Mouse (Mus musculus): ENCODE results near the gene Tex2. TPM values are rescaled to one million over a fixed set of nuclear protein-coding genes. Genes with fewer than 3 reads are reported as not detected.

The Tex2 gene
- polyA plus RNA-seq, 1 experiment from 2014 or later, result 7.4 TPM

GRCm38 (mm10) chr11:106543006-106543405 lies 70.2 kb downstream of the Tex2 start:
- H3K36me3 ChIP-seq (replicated peaks; ENCODE audit: control insufficient read depth, insufficient read depth, low read depth, low read length), result 0 out of 2 replicates have a peak, but pooled peaks cover 2% of the 10 kb centered on the region
- 74% methylated on average over 13 of the region's 13 CpGs for WGBS
- ATAC-seq (replicated peaks; ENCODE audit: insufficient number of reproducible peaks, low FRiP score, low TSS enrichment, low read depth), result no peak

GRCm38 (mm10) chr11:106542385-106542784 lies 70.8 kb downstream of the Tex2 start:
- H3K27me3 ChIP-seq (ENCODE audit: control insufficient read depth, insufficient read depth, low read length), result no peaks in the 10 kb centered on the region
- no peak overlapping the region for H3K9ac ChIP-seq (replicated peaks; ENCODE audit: low read length)
- H3K27ac ChIP-seq (replicated peaks; ENCODE audit: low read depth, low read length), result no peak overlapping the region
- H3K4me2 ChIP-seq (ENCODE audit: low read depth, low read length), result no peak overlapping the region
- H3K9me3 ChIP-seq (replicated peaks; ENCODE audit: control insufficient read depth, low read length), result no peaks in the 10 kb centered on the region
- DNase-seq (ENCODE audit: low spot score) (no peak), ATAC-seq (replicated peaks; ENCODE audit: insufficient number of reproducible peaks, low FRiP score, low TSS enrichment, low read depth) (no peak)
- H3K4me1 ChIP-seq (ENCODE audit: control insufficient read depth, insufficient read depth, low read length), result no peaks in the 10 kb centered on the region
- 0 out of 2 replicates have a peak, but pooled peaks cover 2% of the 10 kb centered on the region for H3K36me3 ChIP-seq (replicated peaks; ENCODE audit: control insufficient read depth, insufficient read depth, low read depth, low read length)
- H3K4me3 ChIP-seq (ENCODE audit: low read depth, low read length), result no peak overlapping the region

More at GRCm38 (mm10) chr11:106543006-106543405, 70.2 kb downstream of the Tex2 start:
- H3K4me2 ChIP-seq (ENCODE audit: low read depth, low read length), result no peak overlapping the region
- no peaks in the 10 kb centered on the region for H3K4me1 ChIP-seq (ENCODE audit: control insufficient read depth, insufficient read depth, low read length)
- no peaks in the 10 kb centered on the region for H3K27me3 ChIP-seq (ENCODE audit: control insufficient read depth, insufficient read depth, low read length)
- no peak overlapping the region for H3K4me3 ChIP-seq (ENCODE audit: low read depth, low read length)
- no peak overlapping the region for H3K27ac ChIP-seq (replicated peaks; ENCODE audit: low read depth, low read length)
- H3K9me3 ChIP-seq (replicated peaks; ENCODE audit: control insufficient read depth, low read length), result no peaks in the 10 kb centered on the region
- no peak for DNase-seq (ENCODE audit: low spot score)
- H3K9ac ChIP-seq (replicated peaks; ENCODE audit: low read length), result no peak overlapping the region

GRCm38 (mm10) chr11:106540506-106541268 lies 72.5 kb downstream of the Tex2 start:
- H3K27me3 ChIP-seq (ENCODE audit: control insufficient read depth, insufficient read depth, low read length), result no peaks in the 10 kb centered on the region
- no peak for ATAC-seq (replicated peaks; ENCODE audit: insufficient number of reproducible peaks, low FRiP score, low TSS enrichment, low read depth)
- H3K9me3 ChIP-seq (replicated peaks; ENCODE audit: control insufficient read depth, low read length), result no peaks in the 10 kb centered on the region
- WGBS, result 71% methylated on average over 13 of the region's 13 CpGs
- no peak overlapping the region for H3K9ac ChIP-seq (replicated peaks; ENCODE audit: low read length)
- DNase-seq (ENCODE audit: low spot score), result no peak
- H3K36me3 ChIP-seq (replicated peaks; ENCODE audit: control insufficient read depth, insufficient read depth, low read depth, low read length), result 0 out of 2 replicates have a peak, but pooled peaks cover 2% of the 10 kb centered on the region
- no peaks in the 10 kb centered on the region for H3K4me1 ChIP-seq (ENCODE audit: control insufficient read depth, insufficient read depth, low read length)
- no peak overlapping the region for H3K4me2 ChIP-seq (ENCODE audit: low read depth, low read length)
- H3K27ac ChIP-seq (replicated peaks; ENCODE audit: low read depth, low read length), result no peak overlapping the region
- no peak overlapping the region for H3K4me3 ChIP-seq (ENCODE audit: low read depth, low read length)

- Histone ChIP-seq H3K4me2 (ENCODE audit: low read depth, low read length) (no peak overlapping the region), H3K4me1 (ENCODE audit: control insufficient read depth, insufficient read depth, low read length) (no peaks in the 10 kb centered on the region), H3K27ac (replicated peaks; ENCODE audit: low read depth, low read length) (no peak overlapping the region), H3K36me3 (replicated peaks; ENCODE audit: control insufficient read depth, insufficient read depth, low read depth, low read length) (no peaks in the 10 kb centered on the region), H3K9ac (replicated peaks; ENCODE audit: low read length) (no peak overlapping the region), H3K9me3 (replicated peaks; ENCODE audit: control insufficient read depth, low read length) (no peaks in the 10 kb centered on the region), H3K4me3 (ENCODE audit: low read depth, low read length) (no peak overlapping the region), H3K27me3 (ENCODE audit: control insufficient read depth, insufficient read depth, low read length) (no peaks in the 10 kb centered on the region)
- DNase-seq (ENCODE audit: low spot score) (no peak), ATAC-seq (replicated peaks; ENCODE audit: insufficient number of reproducible peaks, low FRiP score, low TSS enrichment, low read depth) (no peak)
- 71% methylated on average over 11 of the region's 11 CpGs for WGBS
Observed at GRCm38 (mm10) chr11:106536253-106536912, 76.8 kb downstream of the Tex2 start.

- H3K27ac ChIP-seq (replicated peaks; ENCODE audit: low read depth, low read length), result no peak overlapping the region
- H3K4me3 ChIP-seq (ENCODE audit: low read depth, low read length), result no peak overlapping the region
- H3K36me3 ChIP-seq (replicated peaks; ENCODE audit: control insufficient read depth, insufficient read depth, low read depth, low read length), result no peaks in the 10 kb centered on the region
- H3K4me1 ChIP-seq (ENCODE audit: control insufficient read depth, insufficient read depth, low read length), result no peaks in the 10 kb centered on the region
- H3K9ac ChIP-seq (replicated peaks; ENCODE audit: low read length), result no peak overlapping the region
- no peaks in the 10 kb centered on the region for H3K9me3 ChIP-seq (replicated peaks; ENCODE audit: control insufficient read depth, low read length)
- ATAC-seq (replicated peaks; ENCODE audit: insufficient number of reproducible peaks, low FRiP score, low TSS enrichment, low read depth) (no peak), DNase-seq (ENCODE audit: low spot score) (no peak)
- no peak overlapping the region for H3K4me2 ChIP-seq (ENCODE audit: low read depth, low read length)
- WGBS, result 82% methylated on average over 9 of the region's 9 CpGs
- H3K27me3 ChIP-seq (ENCODE audit: control insufficient read depth, insufficient read depth, low read length), result no peaks in the 10 kb centered on the region
Observed at GRCm38 (mm10) chr11:106535660-106536252, 77.5 kb downstream of the Tex2 start.

GRCm38 (mm10) chr11:106532248-106532790 lies 80.9 kb downstream of the Tex2 start:
- Histone ChIP-seq H3K9ac (replicated peaks; ENCODE audit: low read length) (no peak overlapping the region), H3K4me3 (ENCODE audit: low read depth, low read length) (no peak overlapping the region), H3K27me3 (ENCODE audit: control insufficient read depth, insufficient read depth, low read length) (no peaks in the 10 kb centered on the region), H3K36me3 (replicated peaks; ENCODE audit: control insufficient read depth, insufficient read depth, low read depth, low read length) (no peaks in the 10 kb centered on the region), H3K9me3 (replicated peaks; ENCODE audit: control insufficient read depth, low read length) (no peaks in the 10 kb centered on the region), H3K4me1 (ENCODE audit: control insufficient read depth, insufficient read depth, low read length) (no peaks in the 10 kb centered on the region), H3K4me2 (ENCODE audit: low read depth, low read length) (no peak overlapping the region), H3K27ac (replicated peaks; ENCODE audit: low read depth, low read length) (no peak overlapping the region)
- DNase-seq (ENCODE audit: low spot score) (no peak), ATAC-seq (replicated peaks; ENCODE audit: insufficient number of reproducible peaks, low FRiP score, low TSS enrichment, low read depth) (no peak)
- 49% methylated on average over 9 of the region's 9 CpGs for WGBS

GRCm38 (mm10) chr11:106529786-106530185 lies 83.4 kb downstream of the Tex2 start:
- DNase-seq (ENCODE audit: low spot score) (no peak), ATAC-seq (replicated peaks; ENCODE audit: insufficient number of reproducible peaks, low FRiP score, low TSS enrichment, low read depth) (no peak)
- Histone ChIP-seq H3K36me3 (replicated peaks; ENCODE audit: control insufficient read depth, insufficient read depth, low read depth, low read length) (no peaks in the 10 kb centered on the region), H3K9ac (replicated peaks; ENCODE audit: low read length) (no peak overlapping the region), H3K27me3 (ENCODE audit: control insufficient read depth, insufficient read depth, low read length) (no peaks in the 10 kb centered on the region), H3K4me2 (ENCODE audit: low read depth, low read length) (no peak overlapping the region), H3K9me3 (replicated peaks; ENCODE audit: control insufficient read depth, low read length) (no peaks in the 10 kb centered on the region; the same call in 1 of the 2 replicates), H3K27ac (replicated peaks; ENCODE audit: low read depth, low read length) (no peak overlapping the region), H3K4me3 (ENCODE audit: low read depth, low read length) (no peak overlapping the region), H3K4me1 (ENCODE audit: control insufficient read depth, insufficient read depth, low read length) (no peaks in the 10 kb centered on the region)
- WGBS, result 66% methylated on average over 5 of the region's 5 CpGs
